Mouse (Mus musculus): ENCODE measurements around the gene Bcl7c. TPM values are rescaled to one million over a fixed set of nuclear protein-coding genes. Genes with fewer than 3 reads are reported as not detected.

Gene Bcl7c
- polyA plus RNA-seq, 1 experiment from 2014 or later, result 52.2 TPM

GRCm38 (mm10) chr7:127691221-127691989 lies 17.3 kb downstream of the Bcl7c start:
- Histone ChIP-seq H3K9ac (ENCODE audit: low read length) (peak overlapping the region; percentile 34), H3K4me3 (ENCODE audit: low read depth, low read length) (no peak overlapping the region), H3K27me3 (ENCODE audit: control insufficient read depth, insufficient read depth, low read length) (no peaks in the 10 kb centered on the region), H3K4me1 (ENCODE audit: control insufficient read depth, insufficient read depth, low read length) (peaks cover 6% of the 10 kb centered on the region), H3K9me3 (ENCODE audit: control insufficient read depth, low read length) (no peaks in the 10 kb centered on the region), H3K27ac (ENCODE audit: low read depth, low read length) (peak overlapping the region; percentile 22; the same call in 1 of the 2 replicates), H3K36me3 (ENCODE audit: control insufficient read depth, insufficient read depth, low read length) (no peaks in the 10 kb centered on the region), H3K4me2 (peak overlapping the region; percentile 38)
- DNase-seq (ENCODE audit: low spot score, missing footprints) (peak; percentile 92), ATAC-seq (ENCODE audit: low FRiP score) (no peak)
- WGBS, result 6% methylated on average over 15 of the region's 15 CpGs

- no peak for DNase-seq (ENCODE audit: low spot score, missing footprints)
- H3K4me2 ChIP-seq, result no peak overlapping the region
- no peaks in the 10 kb centered on the region for H3K27me3 ChIP-seq (ENCODE audit: control insufficient read depth, insufficient read depth, low read length)
- H3K9me3 ChIP-seq (ENCODE audit: control insufficient read depth, low read length), result no peaks in the 10 kb centered on the region
- no peak overlapping the region for H3K27ac ChIP-seq (ENCODE audit: low read depth, low read length)
- H3K4me1 ChIP-seq (ENCODE audit: control insufficient read depth, insufficient read depth, low read length), result peaks cover 6% of the 10 kb centered on the region
- H3K4me3 ChIP-seq (ENCODE audit: low read depth, low read length), result no peak overlapping the region
- 79% methylated on average over 9 of the region's 9 CpGs for WGBS
- H3K9ac ChIP-seq (ENCODE audit: low read length), result no peak overlapping the region
- no peak for ATAC-seq (ENCODE audit: low FRiP score)
- no peaks in the 10 kb centered on the region for H3K36me3 ChIP-seq (ENCODE audit: control insufficient read depth, insufficient read depth, low read length)
These were observed 19.0 kb downstream of the Bcl7c start for GRCm38 (mm10) chr7:127689626-127690280.

- Histone ChIP-seq H3K36me3 (ENCODE audit: control insufficient read depth, insufficient read depth, low read length) (no peaks in the 10 kb centered on the region), H3K27me3 (ENCODE audit: control insufficient read depth, insufficient read depth, low read length) (no peaks in the 10 kb centered on the region), H3K4me1 (ENCODE audit: control insufficient read depth, insufficient read depth, low read length) (peaks cover 6% of the 10 kb centered on the region), H3K4me2 (no peak overlapping the region), H3K9ac (ENCODE audit: low read length) (no peak overlapping the region), H3K9me3 (ENCODE audit: control insufficient read depth, low read length) (no peaks in the 10 kb centered on the region), H3K27ac (ENCODE audit: low read depth, low read length) (no peak overlapping the region), H3K4me3 (ENCODE audit: low read depth, low read length) (no peak overlapping the region)
- DNase-seq (ENCODE audit: low spot score, missing footprints), result no peak
- WGBS, result 89% methylated on average over 7 of the region's 7 CpGs
- ATAC-seq (ENCODE audit: low FRiP score), result no peak
These were observed 19.8 kb downstream of the Bcl7c start for GRCm38 (mm10) chr7:127688935-127689334.

GRCm38 (mm10) chr7:127686740-127687449 lies 21.8 kb downstream of the Bcl7c start:
- Histone ChIP-seq H3K4me2 (no peak overlapping the region), H3K9ac (ENCODE audit: low read length) (no peak overlapping the region), H3K27ac (ENCODE audit: low read depth, low read length) (no peak overlapping the region), H3K9me3 (ENCODE audit: control insufficient read depth, low read length) (no peaks in the 10 kb centered on the region), H3K4me1 (ENCODE audit: control insufficient read depth, insufficient read depth, low read length) (peaks cover 6% of the 10 kb centered on the region), H3K36me3 (ENCODE audit: control insufficient read depth, insufficient read depth, low read length) (no peaks in the 10 kb centered on the region), H3K27me3 (ENCODE audit: control insufficient read depth, insufficient read depth, low read length) (no peaks in the 10 kb centered on the region), H3K4me3 (ENCODE audit: low read depth, low read length) (no peak overlapping the region)
- whole genome bisulfite sequencing, result 86% methylated on average over 11 of the region's 11 CpGs
- no peak for ATAC-seq (ENCODE audit: low FRiP score)
- no peak for DNase-seq (ENCODE audit: low spot score, missing footprints)

- no peak overlapping the region for H3K4me2 ChIP-seq
- no peak overlapping the region for H3K9ac ChIP-seq (ENCODE audit: low read length)
- DNase-seq (ENCODE audit: low spot score, missing footprints) (no peak), ATAC-seq (ENCODE audit: low FRiP score) (no peak)
- no peaks in the 10 kb centered on the region for H3K27me3 ChIP-seq (ENCODE audit: control insufficient read depth, insufficient read depth, low read length)
- WGBS, result 80% methylated on average over 14 of the region's 14 CpGs
- no peaks in the 10 kb centered on the region for H3K4me1 ChIP-seq (ENCODE audit: control insufficient read depth, insufficient read depth, low read length)
- no peak overlapping the region for H3K27ac ChIP-seq (ENCODE audit: low read depth, low read length)
- no peaks in the 10 kb centered on the region for H3K36me3 ChIP-seq (ENCODE audit: control insufficient read depth, insufficient read depth, low read length)
- no peak overlapping the region for H3K4me3 ChIP-seq (ENCODE audit: low read depth, low read length)
- H3K9me3 ChIP-seq (ENCODE audit: control insufficient read depth, low read length), result no peaks in the 10 kb centered on the region
These were observed 23.3 kb downstream of the Bcl7c start for GRCm38 (mm10) chr7:127685304-127686018.

- no peak overlapping the region for H3K27ac ChIP-seq (ENCODE audit: low read depth, low read length)
- H3K27me3 ChIP-seq (ENCODE audit: control insufficient read depth, insufficient read depth, low read length), result no peaks in the 10 kb centered on the region
- DNase-seq (ENCODE audit: low spot score, missing footprints) (peak; percentile 61), ATAC-seq (ENCODE audit: low FRiP score) (no peak)
- H3K9ac ChIP-seq (ENCODE audit: low read length), result no peak overlapping the region
- 90% methylated on average over 8 of the region's 8 CpGs for WGBS
- no peak overlapping the region for H3K4me2 ChIP-seq
- H3K4me3 ChIP-seq (ENCODE audit: low read depth, low read length), result no peak overlapping the region
- H3K9me3 ChIP-seq (ENCODE audit: control insufficient read depth, low read length), result no peaks in the 10 kb centered on the region
- H3K36me3 ChIP-seq (ENCODE audit: control insufficient read depth, insufficient read depth, low read length), result no peaks in the 10 kb centered on the region
- H3K4me1 ChIP-seq (ENCODE audit: control insufficient read depth, insufficient read depth, low read length), result no peaks in the 10 kb centered on the region
These were observed 26.7 kb downstream of the Bcl7c start for GRCm38 (mm10) chr7:127681888-127682553.

DNA sequence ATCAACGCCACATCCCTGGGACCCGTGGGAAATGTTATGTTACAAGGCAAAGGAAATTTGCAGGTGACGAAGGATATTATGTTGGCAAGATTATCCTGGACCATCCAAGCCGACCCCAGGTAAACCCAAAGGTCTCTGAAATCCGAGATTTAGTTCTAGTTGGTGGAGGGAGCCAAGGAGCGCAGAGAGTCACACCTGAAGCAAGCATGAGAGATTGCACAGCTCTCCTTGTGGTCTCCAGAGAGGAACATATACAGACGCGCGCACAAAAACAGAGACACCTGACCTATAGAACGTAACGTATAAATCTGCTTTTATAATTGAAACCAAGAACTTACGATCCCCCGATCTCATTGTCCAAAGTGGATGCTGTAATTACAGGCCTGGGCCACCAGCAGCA lies 28.2 kb downstream of the Bcl7c start:
- Histone ChIP-seq H3K27ac (ENCODE audit: low read depth, low read length) (no peak overlapping the region), H3K4me2 (no peak overlapping the region), H3K27me3 (ENCODE audit: control insufficient read depth, insufficient read depth, low read length) (no peaks in the 10 kb centered on the region), H3K9me3 (ENCODE audit: control insufficient read depth, low read length) (no peaks in the 10 kb centered on the region), H3K9ac (ENCODE audit: low read length) (no peak overlapping the region), H3K4me1 (ENCODE audit: control insufficient read depth, insufficient read depth, low read length) (no peaks in the 10 kb centered on the region), H3K4me3 (ENCODE audit: low read depth, low read length) (no peak overlapping the region), H3K36me3 (ENCODE audit: control insufficient read depth, insufficient read depth, low read length) (no peaks in the 10 kb centered on the region)
- DNase-seq (ENCODE audit: low spot score, missing footprints), result peak; percentile 69
- ATAC-seq (ENCODE audit: low FRiP score), result no peak
- 92% methylated on average over 13 of the region's 13 CpGs for WGBS

DNA sequence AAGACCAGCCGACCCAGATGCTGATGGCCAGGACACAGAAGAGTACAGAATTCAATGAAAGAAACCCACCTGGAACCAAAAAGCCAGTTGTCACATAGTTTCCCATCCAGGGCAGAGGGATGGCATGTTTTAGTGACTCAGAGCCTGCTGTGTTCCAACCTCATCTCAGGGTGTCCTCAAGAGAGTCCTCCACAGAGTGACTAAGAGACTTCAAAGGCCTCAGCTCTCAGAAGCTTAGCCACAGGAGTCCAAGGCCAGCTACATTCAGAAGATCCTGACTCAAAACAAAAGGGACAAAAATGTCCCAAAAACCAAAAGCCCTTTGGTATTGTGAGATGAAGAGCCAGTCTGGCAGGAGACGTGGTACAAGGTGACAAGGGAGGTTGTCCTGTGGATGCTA lies 29.9 kb downstream of the Bcl7c start:
- Histone ChIP-seq H3K4me1 (ENCODE audit: control insufficient read depth, insufficient read depth, low read length) (no peaks in the 10 kb centered on the region), H3K27me3 (ENCODE audit: control insufficient read depth, insufficient read depth, low read length) (no peaks in the 10 kb centered on the region), H3K4me2 (no peak overlapping the region), H3K4me3 (ENCODE audit: low read depth, low read length) (no peak overlapping the region), H3K36me3 (ENCODE audit: control insufficient read depth, insufficient read depth, low read length) (no peaks in the 10 kb centered on the region), H3K9me3 (ENCODE audit: control insufficient read depth, low read length) (no peaks in the 10 kb centered on the region), H3K27ac (ENCODE audit: low read depth, low read length) (no peak overlapping the region), H3K9ac (ENCODE audit: low read length) (no peak overlapping the region)
- DNase-seq (ENCODE audit: low spot score, missing footprints) (no peak), ATAC-seq (ENCODE audit: low FRiP score) (no peak)
- WGBS, result 60% methylated on average over 2 of the region's 2 CpGs

Measured in midbrain, embryonic 11.5 days (tissue).